Mouse (Mus musculus) lung, postnatal 0 days (tissue): ENCODE measurements at regions not wholly inside any gene's neighbourhood (a gene's known extent, or its start where the extent isn't known, plus 50 kb on each side); places are given as distances from the start of the nearest gene placed in this dataset.

Experiments used
- ATAC-seq: fragments of 200-750 bp; cut with Nextera tagmentation; 2 replicates; pipeline ENCODE4 v1.8.0; 2017; ENCODE audit warnings: moderate library complexity
- DNase-seq: peaks from one replicate; pipeline ENCODE4 v3.0.0-alpha.2; 2016; ENCODE audit warnings: low spot score
- H3K27ac ChIP-seq: fragments of 300-500 bp; sonication (generic); 2 replicates; pipeline ENCODE4 v1.5.1; 2014; ENCODE audit warnings: antibody characterized with exemption, mild to moderate bottlenecking, low read length, mixed read lengths
- H3K27me3 ChIP-seq: fragments of 300-500 bp; sonication (generic); replicated peaks from 2 replicates; pipeline ENCODE4 v1.6.1; 2014; ENCODE audit warnings: low read length, mixed read lengths; ENCODE audit not compliant: insufficient read depth
- H3K36me3 ChIP-seq: fragments of 300-500 bp; sonication (generic); 2 replicates; pipeline ENCODE4 v1.6.1; 2014; ENCODE audit warnings: low read length, mixed read lengths; ENCODE audit not compliant: insufficient read depth
- H3K4me1 ChIP-seq: fragments of 300-500 bp; sonication (generic); 2 replicates; pipeline ENCODE4 v1.6.1; 2014; ENCODE audit warnings: antibody characterized with exemption, low read depth, low read length, mixed read lengths; ENCODE audit not compliant: insufficient read depth
- H3K4me2 ChIP-seq: fragments of 300-500 bp; sonication (generic); replicated peaks from 2 replicates; pipeline ENCODE4 v1.6.1; 2014; ENCODE audit warnings: low read depth, mild to moderate bottlenecking, low read length, moderate library complexity, mixed read lengths
- H3K4me3 ChIP-seq: fragments of 300-500 bp; sonication (generic); 2 replicates; pipeline ENCODE4 v1.5.1; 2014; ENCODE audit warnings: low read depth, low read length
- H3K9ac ChIP-seq: fragments of 300-500 bp; sonication (generic); replicated peaks from 2 replicates; pipeline ENCODE4 v1.6.1; 2014; ENCODE audit warnings: low read depth, mild to moderate bottlenecking
- H3K9me3 ChIP-seq: fragments of 300-500 bp; sonication (generic); 2 replicates; pipeline ENCODE4 v1.6.1; 2016; ENCODE audit warnings: low read length, mixed read lengths
- CTCF ChIP-seq: IDR thresholded peaks from 2 replicates; pipeline ENCODE4 v1.5.1; 2016; ENCODE audit warnings: antibody characterized with exemption, mild to moderate bottlenecking
- EP300 ChIP-seq: IDR thresholded peaks from 2 replicates; pipeline ENCODE4 v1.6.1; 2016; ENCODE audit warnings: antibody characterized with exemption, mild to moderate bottlenecking, control low read depth
- WGBS: fragments of 180-500 bp; shearing (Covaris S2); extraction: QIAGEN DNeasy Blood & Tissue Kit; methylation state at CpG from one replicate; pipeline ENCODE4 v1.1.7; 2014; 5-methylcytosine and 5-hydroxymethylcytosine counted together

GRCm38 (mm10) chr11:117036977-117037376, 78.0 kb upstream of the Sec14l1 start:
- no peaks in the 10 kb centered on the region for H3K27me3 ChIP-seq

GRCm38 (mm10) chr11:117038282-117039106, 76.5 kb upstream of the Sec14l1 start:
- DNase-seq (peak; percentile 91), ATAC-seq (peak; percentile 84)
- 38% methylated on average over 18 of the region's 20 CpGs for WGBS
- Histone ChIP-seq H3K4me3 (peak overlapping the region; percentile 3; the same call in 1 of the 2 replicates), H3K27me3 (no peaks in the 10 kb centered on the region), H3K4me2 (peak overlapping the region; percentile 35; the same call in 1 of the 2 replicates), H3K9me3 (no peaks in the 10 kb centered on the region), H3K36me3 (no peaks in the 10 kb centered on the region), H3K4me1 (no peaks in the 10 kb centered on the region), H3K27ac (no peak overlapping the region), H3K9ac (no peak overlapping the region)
- TF ChIP-seq CTCF (no peak), EP300 (no peak)

More at GRCm38 (mm10) chr11:117036977-117037376, 78.0 kb upstream of the Sec14l1 start:
- Histone ChIP-seq H3K4me2 (no peak overlapping the region), H3K9me3 (no peaks in the 10 kb centered on the region), H3K36me3 (no peaks in the 10 kb centered on the region), H3K9ac (no peak overlapping the region), H3K27ac (no peak overlapping the region), H3K4me1 (no peaks in the 10 kb centered on the region), H3K4me3 (no peak overlapping the region)
- 36% methylated on average over 7 of the region's 7 CpGs for WGBS
- no peak for DNase-seq
- TF ChIP-seq EP300, result no peak
- TF ChIP-seq CTCF, result no peak
- no peak for ATAC-seq

- Histone ChIP-seq H3K4me1 (no peaks in the 10 kb centered on the region), H3K9ac (no peak overlapping the region), H3K4me2 (no peak overlapping the region), H3K4me3 (no peak overlapping the region), H3K9me3 (no peaks in the 10 kb centered on the region), H3K27me3 (no peaks in the 10 kb centered on the region), H3K36me3 (no peaks in the 10 kb centered on the region), H3K27ac (no peak overlapping the region)
- no peak for ATAC-seq
- no peak for TF ChIP-seq EP300
- TF ChIP-seq CTCF, result no peak
- no peak for DNase-seq
- WGBS, result 37% methylated on average over 4 of the region's 4 CpGs
Observed at GRCm38 (mm10) chr11:117040829-117041228, 74.1 kb upstream of the Sec14l1 start.

GRCm38 (mm10) chr11:117042336-117042735, 72.6 kb upstream of the Sec14l1 start:
- WGBS, result 72% methylated on average over 5 of the region's 5 CpGs
- Histone ChIP-seq H3K27ac (no peak overlapping the region), H3K4me3 (no peak overlapping the region), H3K9me3 (no peaks in the 10 kb centered on the region), H3K27me3 (no peaks in the 10 kb centered on the region), H3K4me1 (peaks cover 5% of the 10 kb centered on the region; the same call in 1 of the 2 replicates), H3K9ac (no peak overlapping the region), H3K4me2 (no peak overlapping the region), H3K36me3 (no peaks in the 10 kb centered on the region)
- TF ChIP-seq CTCF, result no peak
- no peak for TF ChIP-seq EP300
- DNase-seq, result no peak
- no peak for ATAC-seq

GRCm38 (mm10) chr11:117043524-117043923, 71.4 kb upstream of the Sec14l1 start:
- Histone ChIP-seq H3K4me2 (no peak overlapping the region), H3K4me3 (no peak overlapping the region), H3K4me1 (peaks cover 5% of the 10 kb centered on the region; the same call in 1 of the 2 replicates), H3K27me3 (no peaks in the 10 kb centered on the region), H3K27ac (no peak overlapping the region), H3K36me3 (no peaks in the 10 kb centered on the region), H3K9me3 (no peaks in the 10 kb centered on the region), H3K9ac (no peak overlapping the region)
- ATAC-seq (no peak), DNase-seq (peak; percentile 55)
- TF ChIP-seq EP300, result no peak
- TF ChIP-seq CTCF, result peak; percentile 81
- 3% methylated on average over 8 of the region's 8 CpGs for WGBS

GRCm38 (mm10) chr11:117044731-117045130, 70.2 kb upstream of the Sec14l1 start:
- Histone ChIP-seq H3K27ac (no peak overlapping the region), H3K9ac (no peak overlapping the region), H3K36me3 (no peaks in the 10 kb centered on the region), H3K4me3 (no peak overlapping the region), H3K4me2 (no peak overlapping the region), H3K27me3 (no peaks in the 10 kb centered on the region), H3K4me1 (peaks cover 5% of the 10 kb centered on the region; the same call in 1 of the 2 replicates), H3K9me3 (no peaks in the 10 kb centered on the region)
- WGBS, result 75% methylated on average over 1 of the region's 1 CpGs
- DNase-seq (no peak), ATAC-seq (no peak)
- TF ChIP-seq EP300 (no peak), CTCF (no peak)
